In the genomic region with DNA sequence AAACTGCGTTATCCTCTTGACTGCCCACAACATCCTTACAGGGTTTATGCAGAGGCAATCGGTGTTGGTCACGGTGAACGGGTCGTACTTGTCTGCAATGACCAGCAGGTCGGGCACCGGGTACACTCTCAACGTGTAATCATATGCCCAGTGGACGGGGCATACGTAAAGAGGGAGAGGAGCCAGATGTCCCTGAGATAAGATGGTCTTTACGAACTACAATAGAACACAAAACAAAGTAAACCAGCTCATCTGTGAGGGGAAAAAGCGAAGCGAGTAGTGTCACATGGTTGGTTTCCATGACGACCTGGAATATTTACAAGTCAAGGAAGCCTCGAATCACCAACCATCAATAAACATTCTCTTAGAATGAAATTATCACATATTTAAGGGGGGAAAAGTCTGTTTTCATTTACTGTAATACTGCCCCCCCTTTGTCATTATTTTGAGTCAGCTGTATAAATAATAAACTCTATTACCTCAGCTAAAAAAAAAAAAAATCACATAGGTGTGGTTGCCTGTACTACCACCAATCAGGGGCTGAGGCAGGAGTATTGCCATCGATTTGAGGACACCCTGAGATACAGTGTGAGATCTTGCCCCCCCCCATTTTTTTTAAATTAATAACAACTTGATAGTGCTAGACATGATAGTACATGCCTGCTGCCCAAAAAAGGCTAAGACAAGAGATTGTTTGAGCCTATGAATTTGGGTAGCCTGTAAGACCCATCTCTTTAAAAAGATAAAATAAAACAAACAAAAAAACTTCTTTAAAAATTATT, we compare ENCODE assay signal across 8 mouse cellular contexts. TPM values are rescaled to one million over a fixed set of nuclear protein-coding genes. Genes with fewer than 3 reads are reported as not detected.
A peak's percentile ranks its signal among the peaks of the same experiment; 100 is the strongest.
DNase-seq lines count a peak whose midpoint lies in the region; ATAC-seq lines count a peak whose summit lies in the region.

Gene Gm49384 (minus strand): TSS at position 216 of the 782 bp plus-strand sequence.

- peaks cover 87% of the 10 kb centered on the region for H3K36me3 ChIP-seq in liver, embryonic 12.5 days
- peaks cover 11% of the 10 kb centered on the region for H3K36me3 ChIP-seq in neural tube, embryonic 13.5 days

- ATAC-seq in liver, embryonic 12.5 days: no peak
- peak; percentile 49; the same call in 1 of the 2 replicates for ATAC-seq in neural tube, embryonic 13.5 days (ENCODE audit: low read depth)

- no peak within 1 kb of the TSS for H3K27ac ChIP-seq in liver, embryonic 12.5 days
- H3K27ac ChIP-seq in neural tube, embryonic 13.5 days (replicated peaks): no peak within 1 kb of the TSS

- no peaks in the 10 kb centered on the region for H3K27me3 ChIP-seq in liver, embryonic 12.5 days (replicated peaks)
- no peaks in the 10 kb centered on the region for H3K27me3 ChIP-seq in neural tube, embryonic 13.5 days

- peaks cover 11% of the 10 kb centered on the region for H3K4me1 ChIP-seq in liver, embryonic 12.5 days
- H3K4me1 ChIP-seq in neural tube, embryonic 13.5 days (replicated peaks): peaks cover 9% of the 10 kb centered on the region; the same call in 1 of the 2 replicates

- 83% methylated on average over 16 of the region's 16 CpGs for WGBS in liver, embryonic 12.5 days (ENCODE audit: insufficient replicate concordance)
- WGBS in neural tube, embryonic 13.5 days: 63% methylated on average over 16 of the region's 16 CpGs

- no peak within 1 kb of the TSS for H3K4me3 ChIP-seq in liver, embryonic 12.5 days
- H3K4me3 ChIP-seq in neural tube, embryonic 13.5 days: no peak within 1 kb of the TSS

- no peak within 1 kb of the TSS for H3K9ac ChIP-seq in liver, embryonic 12.5 days
- no peak within 1 kb of the TSS for H3K9ac ChIP-seq in neural tube, embryonic 13.5 days

- no peak within 1 kb of the TSS for H3K4me2 ChIP-seq in liver, embryonic 12.5 days
- H3K4me2 ChIP-seq in neural tube, embryonic 13.5 days: no peak within 1 kb of the TSS

- no peak for DNase-seq in liver
- peak; percentile 44 for DNase-seq in embryo, embryonic 11 days
- DNase-seq in induced T-regulatory cell, adult 2 months (ENCODE audit: low read depth): peak; percentile 70
- no peak for DNase-seq in thymus, adult 18-20 months
- DNase-seq in cerebellum, adult 11 months: no peak
- DNase-seq in right cerebral cortex, postnatal 4 days: no peak

- no peaks in the 10 kb centered on the region for H3K9me3 ChIP-seq in liver, embryonic 12.5 days (replicated peaks)
- no peaks in the 10 kb centered on the region for H3K9me3 ChIP-seq in neural tube, embryonic 13.5 days

RNA-seq across cellular contexts. Expression of gene Gm49384, which starts in this region (rescaled TPM):
- 28.6 and 29.3 TPM in 2 replicates for polyA plus RNA-seq in liver, embryonic 12.5 days (2016; fragmentation: Nextera tagmentation; extraction: Ambion mirVana)
- 15.1 and 16.3 TPM in 2 replicates for polyA plus RNA-seq in neural tube, embryonic 13.5 days (2015; fragmentation: Nextera tagmentation; extraction: Ambion mirVana)

Comparison
In these comparisons a context has a peak if more than half of its experiments do, and no peak if none do; other contexts are left out.
1. DNase-seq: peak in embryo, embryonic 11 days (single experiment) and induced T-regulatory cell, adult 2 months (single experiment); none in liver (single experiment), thymus, adult 18-20 months (0 of 2), cerebellum, adult 11 months (single experiment) and right cerebral cortex, postnatal 4 days (single experiment).